Mouse (Mus musculus) neutrophil, adult 5-6 weeks (primary cell): ENCODE measurements around the gene Nkx2-3. TPM values are rescaled to one million over a fixed set of nuclear protein-coding genes. Genes with fewer than 3 reads are reported as not detected.
A peak's percentile ranks its signal among the peaks of the same experiment; 100 is the strongest.

Experiments used
- ATAC-seq: fragments of 151-379, 151-347 bp; 2 replicates; pipeline ENCODE4 v1.8.0; 2017; ENCODE audit warnings: mild to moderate bottlenecking, moderate TSS enrichment; ENCODE audit not compliant: insufficient number of reproducible peaks, poor library complexity, low FRiP score, severe bottlenecking; ENCODE audit errors: extremely low read depth
- total RNA-seq: library from RNA; stranded (forward); fragments of 200-1000 nt; gene quantifications from 2 replicates; pipeline ENCODE4 v1.2.3, GENCODE M21; 2017

Gene Nkx2-3
- total RNA-seq, 1 experiment from 2014 or later, result not detected

- no peak for ATAC-seq
Measured at GRCm38 (mm10) chr19:43615571-43616414, 3.7 kb downstream of the Nkx2-3 start.

- ATAC-seq, result no peak
Measured at GRCm38 (mm10) chr19:43616415-43616861, 4.3 kb downstream of the Nkx2-3 start.

- no peak for ATAC-seq
Measured at GRCm38 (mm10) chr19:43616889-43617288, 4.8 kb downstream of the Nkx2-3 start.

- ATAC-seq, result no peak
Measured at GRCm38 (mm10) chr19:43617761-43618349, 5.7 kb downstream of the Nkx2-3 start.

GRCm38 (mm10) chr19:43618505-43619030 is 6.4 kb downstream of the Nkx2-3 start:
- ATAC-seq, result no peak

GRCm38 (mm10) chr19:43619916-43620479 is 7.9 kb downstream of the Nkx2-3 start:
- no peak for ATAC-seq

GRCm38 (mm10) chr19:43623913-43624312 is 11.8 kb downstream of the Nkx2-3 start:
- peak; percentile 74 for ATAC-seq

GRCm38 (mm10) chr19:43626160-43626559 is 14.0 kb downstream of the Nkx2-3 start:
- no peak for ATAC-seq

- no peak for ATAC-seq
Measured at GRCm38 (mm10) chr19:43627345-43627744, 15.2 kb downstream of the Nkx2-3 start.

GRCm38 (mm10) chr19:43629088-43629487 is 17.0 kb downstream of the Nkx2-3 start:
- ATAC-seq, result no peak

- ATAC-seq, result peak; percentile 98
Measured at GRCm38 (mm10) chr19:43630466-43631251, 18.5 kb downstream of the Nkx2-3 start.

- ATAC-seq, result no peak
Measured at GRCm38 (mm10) chr19:43641833-43642232, 29.7 kb downstream of the Nkx2-3 start.

- ATAC-seq, result no peak
Measured at GRCm38 (mm10) chr19:43642843-43643242, 30.7 kb downstream of the Nkx2-3 start.

- ATAC-seq, result no peak
Measured at GRCm38 (mm10) chr19:43645508-43645907, 33.4 kb downstream of the Nkx2-3 start.

GRCm38 (mm10) chr19:43646852-43647251 is 34.7 kb downstream of the Nkx2-3 start:
- no peak for ATAC-seq

- peak; percentile 31; the same call in 1 of the 2 replicates for ATAC-seq
Measured at GRCm38 (mm10) chr19:43647261-43647660, 35.1 kb downstream of the Nkx2-3 start.

- ATAC-seq, result peak; percentile 58
Measured at GRCm38 (mm10) chr19:43648343-43648742, 36.2 kb downstream of the Nkx2-3 start.

- no peak for ATAC-seq
Measured at GRCm38 (mm10) chr19:43651241-43651785, 39.2 kb downstream of the Nkx2-3 start.
